Mouse (Mus musculus): ENCODE data around the gene Adgrg3.

The Adgrg3 gene

GRCm38 (mm10) chr8:95080381-95081341, 63.2 kb downstream of the Adgrg3 start, which contains the start of gene Katnb1:
Gene Katnb1, plus strand, starts transcription at chr8:95081186.
- peak; percentile 100 for DNase-seq (ENCODE audit: low read depth, low spot score)

- DNase-seq (ENCODE audit: low read depth, low spot score) = no peak
Measured at GRCm38 (mm10) chr8:95081650-95082049, 64.2 kb downstream of the Adgrg3 start.

- DNase-seq (ENCODE audit: low read depth, low spot score) = no peak
Measured at GRCm38 (mm10) chr8:95084261-95084660, 66.8 kb downstream of the Adgrg3 start.

GRCm38 (mm10) chr8:95084744-95085431, 67.4 kb downstream of the Adgrg3 start:
- no peak for DNase-seq (ENCODE audit: low read depth, low spot score)

GRCm38 (mm10) chr8:95085432-95086141, 68.1 kb downstream of the Adgrg3 start:
- no peak for DNase-seq (ENCODE audit: low read depth, low spot score)

GRCm38 (mm10) chr8:95093574-95093973, 76.1 kb downstream of the Adgrg3 start:
- no peak for DNase-seq (ENCODE audit: low read depth, low spot score)

All from forelimb bud, embryonic 11.5 days (tissue).